Mouse (Mus musculus) midbrain, embryonic 12.5 days (tissue): ENCODE measurements at regions not wholly inside any gene's neighbourhood (a gene's known extent, or its start where the extent isn't known, plus 50 kb on each side); places are given as distances from the start of the nearest gene placed in this dataset.
A peak's percentile ranks its signal among the peaks of the same experiment; 100 is the strongest.

Experiments
- ATAC-seq: fragments of 200-750 bp; cut with Nextera tagmentation; 2 replicates; pipeline ENCODE4 v1.8.0; 2017; ENCODE audit warnings: low read depth, moderate TSS enrichment, moderate library complexity; ENCODE audit not compliant: low FRiP score
- H3K27ac ChIP-seq: fragments of 300-500 bp; sonication (generic); replicated peaks from 2 replicates; pipeline ENCODE4 v1.5.1; 2016; ENCODE audit warnings: mild to moderate bottlenecking
- H3K27me3 ChIP-seq: fragments of 300-500 bp; sonication (generic); 2 replicates; pipeline ENCODE4 v1.6.1; 2016; ENCODE audit warnings: mild to moderate bottlenecking
- H3K36me3 ChIP-seq: fragments of 300-500 bp; sonication (generic); 2 replicates; pipeline ENCODE4 v1.6.1; 2016
- H3K4me1 ChIP-seq: fragments of 300-500 bp; sonication (generic); 2 replicates; pipeline ENCODE4 v1.6.1; 2016
- H3K4me2 ChIP-seq: fragments of 300-500 bp; sonication (generic); replicated peaks from 2 replicates; pipeline ENCODE4 v1.6.1; 2016; ENCODE audit warnings: mild to moderate bottlenecking, moderate library complexity
- H3K4me3 ChIP-seq: fragments of 300-500 bp; sonication (generic); 2 replicates; pipeline ENCODE4 v1.5.1; 2016; ENCODE audit warnings: mild to moderate bottlenecking
- H3K9ac ChIP-seq: fragments of 300-500 bp; sonication (generic); replicated peaks from 2 replicates; pipeline ENCODE4 v1.6.1; 2016; ENCODE audit warnings: mild to moderate bottlenecking, moderate library complexity
- H3K9me3 ChIP-seq: fragments of 300-500 bp; sonication (generic); 2 replicates; pipeline ENCODE4 v1.6.1; 2016; ENCODE audit warnings: mild to moderate bottlenecking
- WGBS: fragments of 180-500 bp; shearing (Covaris S2); methylation state at CpG from one replicate; pipeline ENCODE4 v1.1.7; 2016; 5-methylcytosine and 5-hydroxymethylcytosine counted together

DNA sequence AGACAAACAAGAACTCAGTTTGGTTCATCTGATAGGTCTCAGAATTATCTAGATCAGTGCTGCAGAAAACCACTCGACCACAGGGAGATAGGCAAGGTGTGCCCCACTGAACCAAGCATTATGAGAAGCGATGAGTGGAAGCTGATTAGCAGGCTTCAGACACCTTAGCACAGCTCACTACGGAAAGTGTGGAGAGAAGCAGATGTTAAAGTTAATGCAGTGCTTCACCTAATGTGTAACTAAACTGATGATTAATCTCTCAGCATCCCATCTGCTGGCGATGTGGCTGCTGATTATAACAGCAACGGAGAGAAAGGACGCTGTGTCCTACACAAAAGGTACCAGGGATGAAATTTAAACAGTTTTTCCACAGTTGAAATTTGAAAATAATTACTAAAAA is 1517.8 kb upstream of the Pcdh20 start:
- Histone ChIP-seq H3K4me2 (no peak overlapping the region), H3K9me3 (no peaks in the 10 kb centered on the region), H3K4me1 (0 out of 2 replicates have a peak, but pooled peaks cover 2% of the 10 kb centered on the region), H3K36me3 (no peaks in the 10 kb centered on the region), H3K27me3 (no peaks in the 10 kb centered on the region), H3K9ac (no peak overlapping the region), H3K27ac (no peak overlapping the region), H3K4me3 (no peak overlapping the region)
- ATAC-seq: no peak
- 55% methylated on average over 6 of the region's 6 CpGs for WGBS

DNA sequence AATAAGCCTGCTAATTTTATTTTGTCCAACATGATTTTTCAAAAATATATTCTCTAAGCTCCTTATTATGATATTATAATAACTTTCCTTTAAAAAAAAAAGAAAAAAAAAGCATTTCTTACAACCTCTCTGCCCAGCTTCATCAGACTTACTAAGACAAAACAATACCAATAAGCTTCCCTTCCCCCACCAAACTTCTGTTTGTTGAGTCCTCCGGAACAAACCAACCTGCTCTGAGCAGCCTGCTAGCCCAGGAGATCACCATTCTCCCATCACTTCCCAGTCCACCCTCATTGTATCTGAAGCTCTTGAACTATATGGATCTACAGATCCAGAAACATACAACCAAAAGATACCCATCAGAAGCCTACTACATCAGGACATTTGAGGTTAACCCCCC is 1514.9 kb upstream of the Pcdh20 start:
- no peak overlapping the region for H3K27ac ChIP-seq
- 48% methylated on average over 1 of the region's 1 CpGs for WGBS
- H3K4me3 ChIP-seq: no peak overlapping the region
- H3K4me2 ChIP-seq: no peak overlapping the region
- H3K36me3 ChIP-seq: no peaks in the 10 kb centered on the region
- H3K9me3 ChIP-seq: no peaks in the 10 kb centered on the region
- peak; percentile 73; the same call in 1 of the 2 replicates for ATAC-seq
- H3K27me3 ChIP-seq: no peaks in the 10 kb centered on the region
- H3K4me1 ChIP-seq: 0 out of 2 replicates have a peak, but pooled peaks cover 2% of the 10 kb centered on the region
- H3K9ac ChIP-seq: no peak overlapping the region

DNA sequence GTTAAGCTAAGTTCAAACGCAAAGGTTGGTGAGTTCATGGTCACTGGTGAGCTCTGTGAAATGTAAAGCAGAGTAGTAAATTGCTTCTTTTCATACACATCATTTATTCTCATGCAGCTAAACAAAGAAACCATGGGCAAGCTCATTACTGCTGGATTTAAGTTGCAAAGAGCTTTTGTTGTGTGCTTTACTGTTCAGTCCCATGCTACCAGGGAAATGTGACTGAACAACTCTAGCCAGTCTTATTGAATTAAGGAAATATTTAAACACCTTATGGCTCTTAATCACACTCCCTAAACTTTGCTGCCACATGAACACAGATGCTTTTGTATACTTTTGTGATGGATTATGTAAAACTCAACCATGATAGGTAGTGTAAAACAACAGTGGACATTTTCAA is 1514.4 kb upstream of the Pcdh20 start:
- Histone ChIP-seq H3K4me1 (0 out of 2 replicates have a peak, but pooled peaks cover 2% of the 10 kb centered on the region), H3K36me3 (no peaks in the 10 kb centered on the region), H3K4me2 (no peak overlapping the region), H3K9ac (no peak overlapping the region), H3K4me3 (no peak overlapping the region), H3K27me3 (no peaks in the 10 kb centered on the region), H3K27ac (no peak overlapping the region), H3K9me3 (no peaks in the 10 kb centered on the region)
- WGBS: 24% methylated on average over 1 of the region's 1 CpGs
- peak; percentile 78 for ATAC-seq
